Mouse (Mus musculus): ENCODE results near the gene Thegl. TPM values are rescaled to one million over a fixed set of nuclear protein-coding genes. Genes with fewer than 3 reads are reported as not detected.
A peak's percentile ranks its signal among the peaks of the same experiment; 100 is the strongest.
"Not testable (repeated sequence)": the region's sequence is repeated elsewhere in the genome, so short reads cannot be mapped to it uniquely, and the experiment has no call there.

Thegl gene
- polyA plus RNA-seq, 1 experiment from 2014 or later, result not detected

- Histone ChIP-seq H3K9ac (ENCODE audit: low read length) (peak overlapping the region; percentile 55), H3K4me1 (ENCODE audit: control insufficient read depth, insufficient read depth, low read length) (peaks cover 6% of the 10 kb centered on the region; the same call in 1 of the 2 replicates), H3K36me3 (ENCODE audit: control insufficient read depth, insufficient read depth, low read length) (no peaks in the 10 kb centered on the region), H3K27ac (ENCODE audit: low read depth, low read length) (no peak overlapping the region), H3K27me3 (ENCODE audit: control insufficient read depth, insufficient read depth, low read length) (peaks cover 39% of the 10 kb centered on the region), H3K4me3 (ENCODE audit: low read depth, low read length) (peak overlapping the region; percentile 50), H3K9me3 (ENCODE audit: control insufficient read depth, low read length) (no peaks in the 10 kb centered on the region), H3K4me2 (peak overlapping the region; percentile 98)
- DNase-seq (ENCODE audit: low spot score, missing footprints) (peak; percentile 97), ATAC-seq (ENCODE audit: low FRiP score) (peak; percentile 74)
- under 1% methylated on average over 69 of the region's 69 CpGs for WGBS
These were observed 79.0 kb downstream of the Thegl start for GRCm38 (mm10) chr5:77094510-77095491.

DNA sequence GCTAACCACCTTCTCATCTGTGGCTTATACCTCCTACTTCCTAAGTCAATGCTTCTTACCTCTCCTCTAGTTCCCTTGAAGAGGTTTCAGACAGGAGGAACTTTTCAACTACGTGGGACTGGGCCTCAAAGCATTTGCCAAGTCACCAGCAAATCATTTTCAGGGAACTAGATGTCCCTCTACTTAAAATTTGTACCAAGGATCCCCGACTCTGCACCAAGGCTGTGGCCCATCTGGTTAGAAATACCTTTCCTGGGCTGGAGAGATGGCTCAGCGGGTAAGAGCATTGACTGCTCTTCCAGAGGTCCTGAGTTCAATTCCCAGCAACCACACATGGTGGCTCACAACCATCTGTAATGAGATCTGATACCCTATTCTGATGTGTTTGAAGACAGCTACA, 80.4 kb downstream of the Thegl start:
- H3K4me1 ChIP-seq (ENCODE audit: control insufficient read depth, insufficient read depth, low read length); DNase-seq (ENCODE audit: low spot score, missing footprints); H3K4me3 ChIP-seq (ENCODE audit: low read depth, low read length); H3K27ac ChIP-seq (ENCODE audit: low read depth, low read length); H3K9me3 ChIP-seq (ENCODE audit: control insufficient read depth, low read length); H3K9ac ChIP-seq (ENCODE audit: low read length); ATAC-seq (ENCODE audit: low FRiP score); H3K36me3 ChIP-seq (ENCODE audit: control insufficient read depth, insufficient read depth, low read length); H3K4me2 ChIP-seq: not testable (repeated sequence)
- WGBS, result 89% methylated on average over 3 of the region's 3 CpGs
- peaks cover 39% of the 10 kb centered on the region for H3K27me3 ChIP-seq (ENCODE audit: control insufficient read depth, insufficient read depth, low read length)

GRCm38 (mm10) chr5:77097686-77098085, 81.9 kb downstream of the Thegl start:
- ATAC-seq (ENCODE audit: low FRiP score), result no peak
- Histone ChIP-seq H3K36me3 (ENCODE audit: control insufficient read depth, insufficient read depth, low read length) (no peaks in the 10 kb centered on the region), H3K27me3 (ENCODE audit: control insufficient read depth, insufficient read depth, low read length) (peaks cover 34% of the 10 kb centered on the region), H3K4me3 (ENCODE audit: low read depth, low read length) (no peak overlapping the region), H3K27ac (ENCODE audit: low read depth, low read length) (no peak overlapping the region), H3K4me1 (ENCODE audit: control insufficient read depth, insufficient read depth, low read length) (peaks cover 6% of the 10 kb centered on the region; the same call in 1 of the 2 replicates), H3K4me2 (no peak overlapping the region), H3K9me3 (ENCODE audit: control insufficient read depth, low read length) (no peaks in the 10 kb centered on the region), H3K9ac (ENCODE audit: low read length) (no peak overlapping the region)
- WGBS, result 46% methylated on average over 6 of the region's 6 CpGs
- no peak for DNase-seq (ENCODE audit: low spot score, missing footprints)

GRCm38 (mm10) chr5:77098874-77099273, 83.1 kb downstream of the Thegl start:
- H3K27me3 ChIP-seq (ENCODE audit: control insufficient read depth, insufficient read depth, low read length), result peaks cover 25% of the 10 kb centered on the region
- H3K27ac ChIP-seq (ENCODE audit: low read depth, low read length), result no peak overlapping the region
- 81% methylated on average over 3 of the region's 3 CpGs for WGBS
- peaks cover 6% of the 10 kb centered on the region; the same call in 1 of the 2 replicates for H3K4me1 ChIP-seq (ENCODE audit: control insufficient read depth, insufficient read depth, low read length)
- H3K4me2 ChIP-seq, result no peak overlapping the region
- no peak for ATAC-seq (ENCODE audit: low FRiP score)
- no peak overlapping the region for H3K4me3 ChIP-seq (ENCODE audit: low read depth, low read length)
- no peak overlapping the region for H3K9ac ChIP-seq (ENCODE audit: low read length)
- no peak for DNase-seq (ENCODE audit: low spot score, missing footprints)
- H3K9me3 ChIP-seq (ENCODE audit: control insufficient read depth, low read length), result no peaks in the 10 kb centered on the region
- no peaks in the 10 kb centered on the region for H3K36me3 ChIP-seq (ENCODE audit: control insufficient read depth, insufficient read depth, low read length)

- H3K9ac ChIP-seq (ENCODE audit: low read length), result no peak overlapping the region
- 73% methylated on average over 11 of the region's 11 CpGs for WGBS
- DNase-seq (ENCODE audit: low spot score, missing footprints) (no peak), ATAC-seq (ENCODE audit: low FRiP score) (no peak)
- no peaks in the 10 kb centered on the region for H3K9me3 ChIP-seq (ENCODE audit: control insufficient read depth, low read length)
- H3K4me2 ChIP-seq, result no peak overlapping the region
- H3K4me1 ChIP-seq (ENCODE audit: control insufficient read depth, insufficient read depth, low read length), result peaks cover 2% of the 10 kb centered on the region; the same call in 1 of the 2 replicates
- H3K4me3 ChIP-seq (ENCODE audit: low read depth, low read length), result no peak overlapping the region
- H3K27ac ChIP-seq (ENCODE audit: low read depth, low read length), result no peak overlapping the region
- peaks cover 21% of the 10 kb centered on the region for H3K27me3 ChIP-seq (ENCODE audit: control insufficient read depth, insufficient read depth, low read length)
- H3K36me3 ChIP-seq (ENCODE audit: control insufficient read depth, insufficient read depth, low read length), result no peaks in the 10 kb centered on the region
These were observed 83.6 kb downstream of the Thegl start for GRCm38 (mm10) chr5:77099317-77099996.

- Histone ChIP-seq H3K9ac (ENCODE audit: low read length) (no peak overlapping the region), H3K27ac (ENCODE audit: low read depth, low read length) (no peak overlapping the region), H3K4me2 (no peak overlapping the region), H3K4me1 (ENCODE audit: control insufficient read depth, insufficient read depth, low read length) (peaks cover 5% of the 10 kb centered on the region), H3K9me3 (ENCODE audit: control insufficient read depth, low read length) (no peaks in the 10 kb centered on the region), H3K4me3 (ENCODE audit: low read depth, low read length) (no peak overlapping the region), H3K36me3 (ENCODE audit: control insufficient read depth, insufficient read depth, low read length) (no peaks in the 10 kb centered on the region), H3K27me3 (ENCODE audit: control insufficient read depth, insufficient read depth, low read length) (peaks cover 16% of the 10 kb centered on the region)
- ATAC-seq (ENCODE audit: low FRiP score) (no peak), DNase-seq (ENCODE audit: low spot score, missing footprints) (no peak)
- WGBS, result 83% methylated on average over 6 of the region's 6 CpGs
These were observed 84.2 kb downstream of the Thegl start for GRCm38 (mm10) chr5:77099997-77100380.

- no peak for ATAC-seq (ENCODE audit: low FRiP score)
- 89% methylated on average over 6 of the region's 6 CpGs for WGBS
- no peak for DNase-seq (ENCODE audit: low spot score, missing footprints)
- H3K27ac ChIP-seq (ENCODE audit: low read depth, low read length), result no peak overlapping the region
- peaks cover 8% of the 10 kb centered on the region; the same call in 1 of the 2 replicates for H3K4me1 ChIP-seq (ENCODE audit: control insufficient read depth, insufficient read depth, low read length)
- peaks cover 11% of the 10 kb centered on the region for H3K27me3 ChIP-seq (ENCODE audit: control insufficient read depth, insufficient read depth, low read length)
- no peak overlapping the region for H3K4me3 ChIP-seq (ENCODE audit: low read depth, low read length)
- no peaks in the 10 kb centered on the region for H3K36me3 ChIP-seq (ENCODE audit: control insufficient read depth, insufficient read depth, low read length)
- no peak overlapping the region for H3K4me2 ChIP-seq
- no peak overlapping the region for H3K9ac ChIP-seq (ENCODE audit: low read length)
- no peaks in the 10 kb centered on the region for H3K9me3 ChIP-seq (ENCODE audit: control insufficient read depth, low read length)
These were observed 84.9 kb downstream of the Thegl start for GRCm38 (mm10) chr5:77100691-77101090.

DNA sequence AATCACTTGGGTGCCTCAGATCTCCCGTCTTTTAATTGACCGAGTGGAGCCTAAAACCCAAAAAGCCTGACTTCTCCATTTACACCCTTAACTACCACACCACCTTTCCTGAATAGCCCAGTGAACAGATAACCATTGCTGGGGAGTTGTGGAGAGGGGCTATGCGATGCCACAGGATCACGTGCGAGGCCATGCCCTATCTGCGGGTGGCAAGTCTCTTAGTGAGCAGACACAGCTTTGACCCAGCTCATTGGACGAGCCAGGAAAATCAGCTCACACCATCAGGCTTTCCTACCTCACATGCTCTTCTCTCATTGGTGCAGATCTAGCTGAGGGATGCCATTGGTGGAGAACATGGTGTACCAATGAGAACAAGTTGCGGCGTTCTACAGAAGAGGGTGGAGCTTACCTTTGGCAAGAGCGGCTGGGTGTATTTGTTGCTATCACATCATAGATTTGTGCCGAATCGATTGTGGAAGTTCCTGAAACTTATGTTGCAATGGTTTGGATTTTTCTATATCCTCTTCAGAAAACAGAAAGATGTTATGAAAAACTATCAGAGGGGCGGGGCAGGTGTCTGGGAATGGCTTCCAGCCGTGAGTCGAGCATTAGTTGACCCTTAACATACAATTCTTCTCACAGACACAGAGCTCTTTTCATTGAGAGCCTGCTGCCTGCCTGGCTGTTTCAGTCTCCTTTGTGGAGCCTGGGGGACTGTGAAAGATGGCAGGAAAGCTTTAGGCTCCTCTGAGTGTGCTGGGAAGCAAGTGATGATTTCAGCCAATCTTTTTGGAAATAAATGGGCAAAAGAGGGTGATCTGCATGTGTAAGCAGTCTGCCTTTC, 86.9 kb downstream of the Thegl start:
- Histone ChIP-seq H3K27ac (ENCODE audit: low read depth, low read length) (no peak overlapping the region), H3K4me2 (no peak overlapping the region), H3K4me1 (ENCODE audit: control insufficient read depth, insufficient read depth, low read length) (peaks cover 8% of the 10 kb centered on the region; the same call in 1 of the 2 replicates), H3K9me3 (ENCODE audit: control insufficient read depth, low read length) (no peaks in the 10 kb centered on the region), H3K4me3 (ENCODE audit: low read depth, low read length) (no peak overlapping the region), H3K27me3 (ENCODE audit: control insufficient read depth, insufficient read depth, low read length) (no peaks in the 10 kb centered on the region; the same call in 1 of the 2 replicates), H3K9ac (ENCODE audit: low read length) (no peak overlapping the region), H3K36me3 (ENCODE audit: control insufficient read depth, insufficient read depth, low read length) (no peaks in the 10 kb centered on the region)
- 78% methylated on average over 15 of the region's 15 CpGs for WGBS
- DNase-seq (ENCODE audit: low spot score, missing footprints), result no peak
- ATAC-seq (ENCODE audit: low FRiP score), result 0 out of 2 replicates have a peak, but pooled peaks have one; percentile 50

All from midbrain, embryonic 11.5 days (tissue).